Mouse (Mus musculus): ENCODE measurements at regions not wholly inside any gene's neighbourhood (a gene's known extent, or its start where the extent isn't known, plus 50 kb on each side); places are given as distances from the start of the nearest gene placed in this dataset.

- H3K4me1 ChIP-seq (ENCODE audit: insufficient read depth, low read depth, low read length): no peaks in the 10 kb centered on the region
- ATAC-seq (ENCODE audit: extremely low read depth, insufficient number of reproducible peaks, low FRiP score, poor library complexity, severe bottlenecking) (no peak), DNase-seq (ENCODE audit: low spot score) (no peak)
- no peaks in the 10 kb centered on the region for H3K27me3 ChIP-seq (ENCODE audit: insufficient read depth, low read length)
- H3K36me3 ChIP-seq (replicated peaks): no peaks in the 10 kb centered on the region
- TF ChIP-seq CTCF (IDR thresholded peaks at IDR 0.05; ENCODE audit: low read depth, low read length): no peak
- no peak for TF ChIP-seq GATA2 (IDR thresholded peaks at IDR 0.05; ENCODE audit: borderline replicate concordance, low read depth, low read length)
- no peak for TF ChIP-seq GATA1 (IDR thresholded peaks at IDR 0.05; ENCODE audit: borderline replicate concordance, low read length)
- TF ChIP-seq POLR2AphosphoS5 (IDR thresholded peaks at IDR 0.05; ENCODE audit: insufficient replicate concordance, low read depth, low read length): no peak
- no peak for TF ChIP-seq TAL1 (conservative IDR thresholded peaks at IDR 0.05; ENCODE audit: low read depth, low read length)
- peaks cover 51% of the 10 kb centered on the region for H3K9me3 ChIP-seq (replicated peaks)
- no peak overlapping the region for H3K4me3 ChIP-seq (ENCODE audit: low read depth, low read length)
Observed at GRCm38 (mm10) chr5:100218256-100218851, 58.7 kb upstream of the Tmem150c start.

- Histone ChIP-seq H3K4me3 (ENCODE audit: low read depth, low read length) (no peak overlapping the region), H3K36me3 (replicated peaks) (no peaks in the 10 kb centered on the region), H3K9me3 (replicated peaks) (peaks cover 56% of the 10 kb centered on the region), H3K4me1 (ENCODE audit: insufficient read depth, low read depth, low read length) (no peaks in the 10 kb centered on the region), H3K27me3 (ENCODE audit: insufficient read depth, low read length) (no peaks in the 10 kb centered on the region)
- ATAC-seq (ENCODE audit: extremely low read depth, insufficient number of reproducible peaks, low FRiP score, poor library complexity, severe bottlenecking) (no peak), DNase-seq (ENCODE audit: low spot score) (no peak)
- TF ChIP-seq TAL1 (conservative IDR thresholded peaks at IDR 0.05; ENCODE audit: low read depth, low read length): no peak
- TF ChIP-seq POLR2AphosphoS5 (IDR thresholded peaks at IDR 0.05; ENCODE audit: insufficient replicate concordance, low read depth, low read length): no peak
- no peak for TF ChIP-seq CTCF (IDR thresholded peaks at IDR 0.05; ENCODE audit: low read depth, low read length)
- no peak for TF ChIP-seq GATA1 (IDR thresholded peaks at IDR 0.05; ENCODE audit: borderline replicate concordance, low read length)
- TF ChIP-seq GATA2 (IDR thresholded peaks at IDR 0.05; ENCODE audit: borderline replicate concordance, low read depth, low read length): no peak
Observed at GRCm38 (mm10) chr5:100217178-100218035, 57.8 kb upstream of the Tmem150c start.

- Histone ChIP-seq H3K4me3 (ENCODE audit: low read depth, low read length) (no peak overlapping the region), H3K36me3 (replicated peaks) (no peaks in the 10 kb centered on the region), H3K9me3 (replicated peaks) (peaks cover 52% of the 10 kb centered on the region), H3K27me3 (ENCODE audit: insufficient read depth, low read length) (no peaks in the 10 kb centered on the region), H3K4me1 (ENCODE audit: insufficient read depth, low read depth, low read length) (no peaks in the 10 kb centered on the region)
- ATAC-seq (ENCODE audit: extremely low read depth, insufficient number of reproducible peaks, low FRiP score, poor library complexity, severe bottlenecking) (no peak), DNase-seq (ENCODE audit: low spot score) (no peak)
- no peak for TF ChIP-seq POLR2AphosphoS5 (IDR thresholded peaks at IDR 0.05; ENCODE audit: insufficient replicate concordance, low read depth, low read length)
- no peak for TF ChIP-seq CTCF (IDR thresholded peaks at IDR 0.05; ENCODE audit: low read depth, low read length)
- TF ChIP-seq TAL1 (conservative IDR thresholded peaks at IDR 0.05; ENCODE audit: low read depth, low read length): no peak
- TF ChIP-seq GATA2 (IDR thresholded peaks at IDR 0.05; ENCODE audit: borderline replicate concordance, low read depth, low read length): no peak
- TF ChIP-seq GATA1 (IDR thresholded peaks at IDR 0.05; ENCODE audit: borderline replicate concordance, low read length): no peak
Observed at GRCm38 (mm10) chr5:100213901-100214300, 54.3 kb upstream of the Tmem150c start.

GRCm38 (mm10) chr5:100210708-100211107 is 51.1 kb upstream of the Tmem150c start:
- no peak for DNase-seq (ENCODE audit: low spot score)
- TF ChIP-seq GATA1 (IDR thresholded peaks at IDR 0.05; ENCODE audit: borderline replicate concordance, low read length) (no peak), TAL1 (conservative IDR thresholded peaks at IDR 0.05; ENCODE audit: low read depth, low read length) (no peak), GATA2 (IDR thresholded peaks at IDR 0.05; ENCODE audit: borderline replicate concordance, low read depth, low read length) (no peak), POLR2AphosphoS5 (IDR thresholded peaks at IDR 0.05; ENCODE audit: insufficient replicate concordance, low read depth, low read length) (no peak), CTCF (IDR thresholded peaks at IDR 0.05; ENCODE audit: low read depth, low read length) (no peak)
- no peaks in the 10 kb centered on the region for H3K36me3 ChIP-seq (replicated peaks)
- H3K4me1 ChIP-seq (ENCODE audit: insufficient read depth, low read depth, low read length): no peaks in the 10 kb centered on the region
- no peak overlapping the region for H3K4me3 ChIP-seq (ENCODE audit: low read depth, low read length)
- H3K9me3 ChIP-seq (replicated peaks): peaks cover 57% of the 10 kb centered on the region
- ATAC-seq (ENCODE audit: extremely low read depth, insufficient number of reproducible peaks, low FRiP score, poor library complexity, severe bottlenecking): no peak
- no peaks in the 10 kb centered on the region for H3K27me3 ChIP-seq (ENCODE audit: insufficient read depth, low read length)
